Mouse (Mus musculus) kidney, embryonic 15.5 days (tissue): Measurements from ENCODE around the gene Acacb. TPM values are rescaled to one million over a fixed set of nuclear protein-coding genes. Genes with fewer than 3 reads are reported as not detected.

Experiments
- ATAC-seq: fragments of 200-750 bp; cut with Nextera tagmentation; replicated peaks from 2 replicates; pipeline ENCODE4 v1.8.0; 2017; ENCODE audit warnings: moderate TSS enrichment; ENCODE audit not compliant: low FRiP score
- H3K27ac ChIP-seq: fragments of 300-500 bp; sonication (generic); 2 replicates; pipeline ENCODE4 v1.5.1; 2015; ENCODE audit warnings: mild to moderate bottlenecking, inconsistent platforms
- H3K27me3 ChIP-seq: fragments of 300-500 bp; sonication (generic); 2 replicates; pipeline ENCODE4 v1.6.1; 2015; ENCODE audit warnings: inconsistent platforms
- H3K36me3 ChIP-seq: fragments of 300-500 bp; sonication (generic); 2 replicates; pipeline ENCODE4 v1.6.1; 2015; ENCODE audit warnings: inconsistent platforms
- H3K4me1 ChIP-seq: fragments of 300-500 bp; sonication (generic); 2 replicates; pipeline ENCODE4 v1.6.1; 2015; ENCODE audit warnings: inconsistent platforms
- H3K4me2 ChIP-seq: fragments of 300-500 bp; sonication (generic); 2 replicates; pipeline ENCODE4 v1.6.1; 2015; ENCODE audit warnings: moderate library complexity, mild to moderate bottlenecking, inconsistent platforms
- H3K4me3 ChIP-seq: fragments of 300-500 bp; sonication (generic); replicated peaks from 2 replicates; pipeline ENCODE4 v1.5.1; 2015; ENCODE audit warnings: mild to moderate bottlenecking, inconsistent platforms
- H3K9ac ChIP-seq: fragments of 300-500 bp; sonication (generic); 2 replicates; pipeline ENCODE4 v1.6.1; 2015; ENCODE audit warnings: mild to moderate bottlenecking, inconsistent platforms
- H3K9me3 ChIP-seq: fragments of 300-500 bp; sonication (generic); replicated peaks from 2 replicates; pipeline ENCODE4 v1.6.1; 2016; ENCODE audit warnings: inconsistent platforms
- WGBS: fragments of 180-500 bp; shearing (Covaris S2); methylation state at CpG from one replicate; pipeline ENCODE4 v1.1.7; 2015; ENCODE audit warnings: mixed read lengths; 5-methylcytosine and 5-hydroxymethylcytosine counted together
- polyA plus RNA-seq: library from polyadenylated mRNA; unstranded; fragments of >200 nt; fragmentation: Nextera tagmentation; extraction: Ambion mirVana; gene quantifications from 2 replicates; pipeline ENCODE4 v1.2.1, GENCODE M21; 2015

The Acacb gene
- polyA plus RNA-seq, 1 experiment from 2014 or later: 4.1 TPM

GRCm38 (mm10) chr5:114299156-114299855, 153.0 kb downstream of the Acacb start:
- ATAC-seq: no peak
- H3K4me1 ChIP-seq: peaks cover 13% of the 10 kb centered on the region
- no peak overlapping the region for H3K4me2 ChIP-seq
- H3K27ac ChIP-seq: no peak overlapping the region
- H3K9ac ChIP-seq: no peak overlapping the region
- WGBS: 59% methylated on average over 22 of the region's 22 CpGs
- no peak overlapping the region for H3K4me3 ChIP-seq
- H3K27me3 ChIP-seq: 0 out of 2 replicates have a peak, but pooled peaks cover 13% of the 10 kb centered on the region
- no peaks in the 10 kb centered on the region for H3K36me3 ChIP-seq
- H3K9me3 ChIP-seq: no peaks in the 10 kb centered on the region

DNA sequence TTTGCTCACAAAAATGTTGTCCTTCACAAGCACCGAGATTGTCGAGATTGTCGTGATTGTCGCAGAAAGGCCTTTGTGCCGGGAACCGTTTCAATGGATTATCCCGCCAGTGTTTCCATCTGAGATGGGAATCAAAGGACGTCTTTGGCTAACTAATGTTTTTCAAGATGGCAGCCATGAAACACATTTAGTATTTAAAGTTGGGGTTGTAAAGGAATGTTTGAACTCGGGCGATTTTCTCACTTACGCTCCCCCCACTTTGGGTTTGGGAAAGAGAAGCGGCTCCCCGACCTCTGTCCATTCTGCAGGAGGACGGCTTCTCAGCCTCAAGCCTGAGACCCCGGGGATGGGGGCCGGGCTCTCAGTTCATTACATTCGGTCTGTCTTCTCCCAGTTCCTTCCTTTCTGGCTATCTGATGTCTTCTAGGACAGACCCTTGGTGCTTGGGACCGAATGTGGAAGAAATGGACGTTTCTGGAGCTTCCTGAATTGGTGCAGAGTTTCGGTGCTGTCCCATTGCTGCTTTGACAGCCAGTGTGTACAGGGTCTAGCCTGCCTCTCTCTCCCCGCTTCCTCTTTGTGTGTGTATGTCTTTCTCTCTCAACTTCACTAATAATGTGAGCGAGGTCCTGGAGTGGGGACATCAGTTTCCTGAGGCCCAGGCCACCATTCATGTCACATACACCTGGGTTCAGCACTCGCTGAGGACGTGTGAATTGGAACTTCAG, 153.7 kb downstream of the Acacb start:
- Histone ChIP-seq H3K27ac (no peak overlapping the region), H3K27me3 (0 out of 2 replicates have a peak, but pooled peaks cover 13% of the 10 kb centered on the region), H3K9ac (no peak overlapping the region), H3K4me3 (no peak overlapping the region), H3K9me3 (no peaks in the 10 kb centered on the region), H3K4me2 (no peak overlapping the region), H3K4me1 (peaks cover 13% of the 10 kb centered on the region), H3K36me3 (no peaks in the 10 kb centered on the region)
- no peak for ATAC-seq
- 84% methylated on average over 24 of the region's 24 CpGs for WGBS

Other genes starting within 250 kb of the Acacb start
- gene Coro1c, start 237.8 kb upstream of the Acacb start, polyA plus RNA-seq: 105 and 119 TPM in 2 replicates
- gene Ssh1, start 152.6 kb upstream of the Acacb start, polyA plus RNA-seq: 14.7 and 18.3 TPM in 2 replicates
- 14.2 and 14.9 TPM in 2 replicates for gene Dao, start 142.8 kb upstream of the Acacb start, polyA plus RNA-seq
- 12.2 and 14.3 TPM in 2 replicates for gene Usp30, start 81.1 kb upstream of the Acacb start, polyA plus RNA-seq
- 0.46 and 0.91 TPM in 2 replicates for gene Svop, start 55.0 kb upstream of the Acacb start, polyA plus RNA-seq
- gene Alkbh2, start 18.3 kb upstream of the Acacb start, polyA plus RNA-seq: 10.7 and 11.8 TPM in 2 replicates
- gene Ung, start 16.1 kb upstream of the Acacb start, polyA plus RNA-seq: 61.4 and 63.5 TPM in 2 replicates
- gene Foxn4, start 127.3 kb downstream of the Acacb start, polyA plus RNA-seq: not detected in 2 replicates
- gene Myo1h, start 142.6 kb downstream of the Acacb start, polyA plus RNA-seq: 1.5 and 2.2 TPM in 2 replicates
- 93.4 and 101 TPM in 2 replicates for gene Kctd10, start 234.0 kb downstream of the Acacb start, polyA plus RNA-seq
- gene Ube3b, start 234.1 kb downstream of the Acacb start, polyA plus RNA-seq: 40.6 and 43.8 TPM in 2 replicates